Mouse (Mus musculus) liver, embryonic 14.5 days (tissue): ENCODE results near the gene Gm43302.
"Not testable (repeated sequence)": the region's sequence is repeated elsewhere in the genome, so short reads cannot be mapped to it uniquely, and the experiment has no call there.

Source experiments
- CTCF ChIP-seq: IDR thresholded peaks from 2 replicates; pipeline ENCODE4 v1.5.1; 2016; ENCODE audit warnings: antibody characterized with exemption, low read depth, control low read depth
- EP300 ChIP-seq: IDR thresholded peaks from 2 replicates; pipeline ENCODE4 v1.6.1; 2016; ENCODE audit warnings: antibody characterized with exemption, low read depth

DNA sequence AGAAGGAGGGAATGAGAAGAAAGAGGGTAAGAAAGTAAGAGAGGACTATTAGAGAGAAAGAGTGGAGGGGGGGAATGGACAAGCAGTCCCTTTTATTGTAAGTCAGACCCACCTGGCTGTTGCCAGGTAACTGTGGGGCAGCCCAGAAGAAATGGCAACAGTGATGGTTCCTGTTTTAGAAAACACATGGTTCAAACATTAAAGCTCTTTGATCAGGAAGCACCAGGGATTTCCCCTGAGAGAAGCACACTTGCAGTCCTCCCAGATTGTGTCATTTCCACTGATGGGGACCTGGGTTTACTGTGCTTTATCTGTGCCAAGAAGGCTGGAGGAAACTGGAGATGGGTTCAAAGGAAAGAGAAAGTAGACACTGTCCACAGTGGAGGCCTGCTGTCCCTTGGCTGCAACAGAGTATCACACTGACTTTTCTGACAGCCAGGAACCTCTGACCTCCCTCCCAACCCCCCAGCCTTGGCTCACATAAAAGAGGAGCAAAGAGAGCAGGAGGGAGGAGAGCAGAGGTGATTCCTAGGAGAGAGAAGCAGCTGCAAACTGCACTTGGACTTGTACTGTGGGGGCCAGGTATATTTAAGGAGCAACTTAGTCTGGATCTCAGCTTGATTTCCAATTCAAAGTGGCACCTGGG lies 95.5 kb downstream of the Gm43302 start:
- not testable (repeated sequence) for TF ChIP-seq CTCF, EP300
